Mouse (Mus musculus) bone marrow, adult 2 months (tissue): ENCODE data around the gene Pdk2.

ENCODE experiments used
- CTCF ChIP-seq: fragments of 200-500 bp; IDR thresholded peaks from 2 replicates; pipeline ENCODE4 v1.5.1; 2011; ENCODE audit warnings: low read length, control low read depth; ENCODE audit not compliant: control insufficient read depth, insufficient read depth
- POLR2A ChIP-seq: fragments of 200-500 bp; IDR thresholded peaks from 2 replicates; pipeline ENCODE4 v1.6.1; 2011; ENCODE audit warnings: low read depth, mild to moderate bottlenecking, control low read depth, low read length, borderline replicate concordance; ENCODE audit not compliant: control insufficient read depth

DNA sequence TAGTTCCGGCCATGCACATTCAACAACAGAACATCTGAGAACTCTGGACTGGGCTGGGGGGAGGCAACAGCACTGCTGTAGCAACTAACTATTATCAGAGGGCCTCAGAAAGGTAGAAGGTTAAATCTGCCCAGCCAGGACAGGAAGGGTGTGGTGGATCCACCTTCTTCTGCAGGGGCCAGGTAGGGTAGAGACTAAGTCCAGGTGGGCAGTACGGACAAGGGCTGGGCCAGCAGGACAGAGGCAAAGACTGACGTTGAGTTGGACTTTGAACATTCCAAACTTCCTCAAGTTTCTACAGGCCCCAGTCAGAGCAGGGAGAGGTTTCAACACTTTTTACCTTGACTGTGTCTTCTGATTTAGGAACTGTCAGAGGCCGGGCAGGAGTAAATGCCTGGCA lies 33.5 kb upstream of the Pdk2 start:
- TF ChIP-seq CTCF = no peak
- TF ChIP-seq POLR2A = no peak
